Mouse (Mus musculus): Measurements from ENCODE around the gene H2-DMa. TPM values are rescaled to one million over a fixed set of nuclear protein-coding genes. Genes with fewer than 3 reads are reported as not detected.

H2-DMa gene
- polyA plus RNA-seq, 1 experiment from 2014 or later: 15.8 TPM

GRCm38 (mm10) chr17:34099531-34099930, 19.8 kb upstream of the H2-DMa start:
- Histone ChIP-seq H3K27me3 (replicated peaks; ENCODE audit: control insufficient read depth, insufficient read depth, low read length) (no peaks in the 10 kb centered on the region), H3K9me3 (ENCODE audit: control insufficient read depth, low read length) (no peaks in the 10 kb centered on the region), H3K9ac (replicated peaks; ENCODE audit: low read depth, low read length) (no peak overlapping the region), H3K27ac (ENCODE audit: low read length) (no peak overlapping the region), H3K4me2 (ENCODE audit: low read length) (no peak overlapping the region), H3K36me3 (ENCODE audit: control insufficient read depth, insufficient read depth) (no peaks in the 10 kb centered on the region), H3K4me1 (replicated peaks; ENCODE audit: control insufficient read depth, insufficient read depth, low read length) (peaks cover 7% of the 10 kb centered on the region; the same call in 1 of the 2 replicates), H3K4me3 (replicated peaks; ENCODE audit: low read length) (no peak overlapping the region)
- 16% methylated on average over 5 of the region's 5 CpGs for WGBS
- no peak for ATAC-seq

- Histone ChIP-seq H3K9me3 (ENCODE audit: control insufficient read depth, low read length) (no peaks in the 10 kb centered on the region), H3K9ac (replicated peaks; ENCODE audit: low read depth, low read length) (no peak overlapping the region), H3K4me1 (replicated peaks; ENCODE audit: control insufficient read depth, insufficient read depth, low read length) (peaks cover 7% of the 10 kb centered on the region; the same call in 1 of the 2 replicates), H3K4me3 (replicated peaks; ENCODE audit: low read length) (no peak overlapping the region), H3K27me3 (replicated peaks; ENCODE audit: control insufficient read depth, insufficient read depth, low read length) (no peaks in the 10 kb centered on the region), H3K27ac (ENCODE audit: low read length) (no peak overlapping the region), H3K4me2 (ENCODE audit: low read length) (no peak overlapping the region), H3K36me3 (ENCODE audit: control insufficient read depth, insufficient read depth) (no peaks in the 10 kb centered on the region)
- WGBS: 35% methylated on average over 5 of the region's 5 CpGs
- 0 out of 2 replicates have a peak, but pooled peaks have one; percentile 12 for ATAC-seq
Measured at GRCm38 (mm10) chr17:34101185-34101584, 18.2 kb upstream of the H2-DMa start.

GRCm38 (mm10) chr17:34101604-34102032, 17.7 kb upstream of the H2-DMa start:
- peaks cover 7% of the 10 kb centered on the region; the same call in 1 of the 2 replicates for H3K4me1 ChIP-seq (replicated peaks; ENCODE audit: control insufficient read depth, insufficient read depth, low read length)
- WGBS: 7% methylated on average over 12 of the region's 12 CpGs
- H3K27me3 ChIP-seq (replicated peaks; ENCODE audit: control insufficient read depth, insufficient read depth, low read length): no peaks in the 10 kb centered on the region
- ATAC-seq: peak; percentile 81
- H3K4me3 ChIP-seq (replicated peaks; ENCODE audit: low read length): no peak overlapping the region
- no peaks in the 10 kb centered on the region for H3K36me3 ChIP-seq (ENCODE audit: control insufficient read depth, insufficient read depth)
- H3K9me3 ChIP-seq (ENCODE audit: control insufficient read depth, low read length): no peaks in the 10 kb centered on the region
- no peak overlapping the region for H3K9ac ChIP-seq (replicated peaks; ENCODE audit: low read depth, low read length)
- no peak overlapping the region for H3K27ac ChIP-seq (ENCODE audit: low read length)
- 0 out of 2 replicates have a peak overlapping the region, but pooled peaks have one; percentile 28 for H3K4me2 ChIP-seq (ENCODE audit: low read length)

GRCm38 (mm10) chr17:34102831-34103230, 16.5 kb upstream of the H2-DMa start:
- WGBS: 80% methylated on average over 6 of the region's 6 CpGs
- Histone ChIP-seq H3K4me1 (replicated peaks; ENCODE audit: control insufficient read depth, insufficient read depth, low read length) (peaks cover 7% of the 10 kb centered on the region; the same call in 1 of the 2 replicates), H3K27me3 (replicated peaks; ENCODE audit: control insufficient read depth, insufficient read depth, low read length) (no peaks in the 10 kb centered on the region), H3K27ac (ENCODE audit: low read length) (no peak overlapping the region), H3K4me3 (replicated peaks; ENCODE audit: low read length) (no peak overlapping the region), H3K4me2 (ENCODE audit: low read length) (no peak overlapping the region), H3K9ac (replicated peaks; ENCODE audit: low read depth, low read length) (no peak overlapping the region), H3K9me3 (ENCODE audit: control insufficient read depth, low read length) (no peaks in the 10 kb centered on the region), H3K36me3 (ENCODE audit: control insufficient read depth, insufficient read depth) (no peaks in the 10 kb centered on the region)
- no peak for ATAC-seq

GRCm38 (mm10) chr17:34104804-34105203, 14.5 kb upstream of the H2-DMa start:
- 87% methylated on average over 9 of the region's 9 CpGs for WGBS
- Histone ChIP-seq H3K36me3 (ENCODE audit: control insufficient read depth, insufficient read depth) (peaks cover 2% of the 10 kb centered on the region; the same call in 1 of the 2 replicates), H3K4me3 (replicated peaks; ENCODE audit: low read length) (no peak overlapping the region), H3K9ac (replicated peaks; ENCODE audit: low read depth, low read length) (no peak overlapping the region), H3K27me3 (replicated peaks; ENCODE audit: control insufficient read depth, insufficient read depth, low read length) (no peaks in the 10 kb centered on the region), H3K9me3 (ENCODE audit: control insufficient read depth, low read length) (no peaks in the 10 kb centered on the region), H3K4me1 (replicated peaks; ENCODE audit: control insufficient read depth, insufficient read depth, low read length) (peaks cover 5% of the 10 kb centered on the region; the same call in 1 of the 2 replicates), H3K27ac (ENCODE audit: low read length) (no peak overlapping the region), H3K4me2 (ENCODE audit: low read length) (no peak overlapping the region)
- ATAC-seq: no peak

GRCm38 (mm10) chr17:34106555-34106954, 12.8 kb upstream of the H2-DMa start:
- Histone ChIP-seq H3K4me2 (ENCODE audit: low read length) (no peak overlapping the region), H3K9me3 (ENCODE audit: control insufficient read depth, low read length) (no peaks in the 10 kb centered on the region), H3K36me3 (ENCODE audit: control insufficient read depth, insufficient read depth) (peaks cover 5% of the 10 kb centered on the region; the same call in 1 of the 2 replicates), H3K9ac (replicated peaks; ENCODE audit: low read depth, low read length) (no peak overlapping the region), H3K4me3 (replicated peaks; ENCODE audit: low read length) (no peak overlapping the region), H3K27ac (ENCODE audit: low read length) (no peak overlapping the region), H3K4me1 (replicated peaks; ENCODE audit: control insufficient read depth, insufficient read depth, low read length) (peaks cover 11% of the 10 kb centered on the region), H3K27me3 (replicated peaks; ENCODE audit: control insufficient read depth, insufficient read depth, low read length) (no peaks in the 10 kb centered on the region)
- 86% methylated on average over 7 of the region's 7 CpGs for WGBS
- ATAC-seq: no peak

GRCm38 (mm10) chr17:34107109-34107867, 12.1 kb upstream of the H2-DMa start:
- H3K4me3 ChIP-seq (replicated peaks; ENCODE audit: low read length): no peak overlapping the region
- WGBS: 72% methylated on average over 7 of the region's 7 CpGs
- peaks cover 11% of the 10 kb centered on the region; the same call in 1 of the 2 replicates for H3K36me3 ChIP-seq (ENCODE audit: control insufficient read depth, insufficient read depth)
- no peaks in the 10 kb centered on the region for H3K27me3 ChIP-seq (replicated peaks; ENCODE audit: control insufficient read depth, insufficient read depth, low read length)
- H3K4me1 ChIP-seq (replicated peaks; ENCODE audit: control insufficient read depth, insufficient read depth, low read length): peaks cover 8% of the 10 kb centered on the region
- H3K27ac ChIP-seq (ENCODE audit: low read length): no peak overlapping the region
- H3K9ac ChIP-seq (replicated peaks; ENCODE audit: low read depth, low read length): no peak overlapping the region
- no peaks in the 10 kb centered on the region for H3K9me3 ChIP-seq (ENCODE audit: control insufficient read depth, low read length)
- ATAC-seq: peak; percentile 61
- H3K4me2 ChIP-seq (ENCODE audit: low read length): no peak overlapping the region

GRCm38 (mm10) chr17:34108460-34108859, 10.9 kb upstream of the H2-DMa start:
- Histone ChIP-seq H3K36me3 (ENCODE audit: control insufficient read depth, insufficient read depth) (peaks cover 23% of the 10 kb centered on the region), H3K9ac (replicated peaks; ENCODE audit: low read depth, low read length) (no peak overlapping the region), H3K27ac (ENCODE audit: low read length) (no peak overlapping the region), H3K4me1 (replicated peaks; ENCODE audit: control insufficient read depth, insufficient read depth, low read length) (peaks cover 8% of the 10 kb centered on the region), H3K4me2 (ENCODE audit: low read length) (no peak overlapping the region), H3K27me3 (replicated peaks; ENCODE audit: control insufficient read depth, insufficient read depth, low read length) (no peaks in the 10 kb centered on the region), H3K4me3 (replicated peaks; ENCODE audit: low read length) (no peak overlapping the region), H3K9me3 (ENCODE audit: control insufficient read depth, low read length) (no peaks in the 10 kb centered on the region)
- 73% methylated on average over 5 of the region's 6 CpGs for WGBS
- no peak for ATAC-seq

GRCm38 (mm10) chr17:34109038-34109805, 10.1 kb upstream of the H2-DMa start:
- 0 out of 2 replicates have a peak overlapping the region, but pooled peaks have one; percentile 29 for H3K27ac ChIP-seq (ENCODE audit: low read length)
- no peaks in the 10 kb centered on the region for H3K9me3 ChIP-seq (ENCODE audit: control insufficient read depth, low read length)
- H3K9ac ChIP-seq (replicated peaks; ENCODE audit: low read depth, low read length): no peak overlapping the region
- H3K4me2 ChIP-seq (ENCODE audit: low read length): no peak overlapping the region
- WGBS: 72% methylated on average over 14 of the region's 14 CpGs
- no peak overlapping the region for H3K4me3 ChIP-seq (replicated peaks; ENCODE audit: low read length)
- peaks cover 8% of the 10 kb centered on the region for H3K4me1 ChIP-seq (replicated peaks; ENCODE audit: control insufficient read depth, insufficient read depth, low read length)
- ATAC-seq: peak; percentile 26; the same call in 1 of the 2 replicates
- H3K27me3 ChIP-seq (replicated peaks; ENCODE audit: control insufficient read depth, insufficient read depth, low read length): no peaks in the 10 kb centered on the region
- peaks cover 31% of the 10 kb centered on the region for H3K36me3 ChIP-seq (ENCODE audit: control insufficient read depth, insufficient read depth)

All from forebrain, embryonic 16.5 days (tissue).